Mouse (Mus musculus) monocyte, adult 5-6 weeks (primary cell): ENCODE results near the gene Slc27a1. TPM values are rescaled to one million over a fixed set of nuclear protein-coding genes. Genes with fewer than 3 reads are reported as not detected.
"Not testable (repeated sequence)": the region's sequence is repeated elsewhere in the genome, so short reads cannot be mapped to it uniquely, and the experiment has no call there.

Experiments
- ATAC-seq: fragments of 153-309, 156-312 bp; replicated peaks from 2 replicates; pipeline ENCODE4 v1.8.0; 2017; ENCODE audit warnings: mild to moderate bottlenecking; ENCODE audit not compliant: low TSS enrichment, insufficient number of reproducible peaks, severe bottlenecking, poor library complexity, low FRiP score
- total RNA-seq: library from RNA; stranded (forward); fragments of 200-1000, 200-491, 200-594 nt; gene quantifications from 3 replicates; pipeline ENCODE4 v1.2.3, GENCODE M21; 2017

Slc27a1 gene
- total RNA-seq = 0.53 to 1.2 TPM (median 0.76 TPM) in 3 replicates

DNA sequence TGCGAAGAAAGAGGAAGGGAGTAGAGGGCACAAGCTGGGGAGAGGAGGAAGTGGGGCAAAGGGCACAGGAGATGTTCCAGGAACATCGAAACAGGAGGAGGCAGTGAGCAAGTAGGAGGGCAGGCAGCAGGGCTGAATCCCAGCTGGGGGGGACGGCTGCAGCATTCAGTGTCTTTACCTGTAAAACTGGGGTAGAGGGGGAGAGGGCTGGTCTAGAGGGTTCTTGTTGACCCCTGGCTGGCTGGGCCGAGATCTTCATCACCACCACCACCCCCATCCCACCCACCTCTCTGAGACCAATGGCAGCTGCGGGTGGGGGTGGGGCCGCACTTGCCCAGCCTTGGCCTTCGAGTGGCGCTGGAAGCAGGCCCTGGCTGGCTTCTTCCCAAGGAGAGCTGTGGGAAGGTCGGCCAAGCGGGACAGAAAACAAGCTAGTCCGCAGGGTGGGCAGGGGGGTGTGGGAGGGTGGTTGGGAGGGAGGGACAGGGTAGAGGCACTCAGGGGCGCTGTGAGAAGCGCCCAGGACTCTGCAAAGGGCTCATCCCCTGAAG, at the start of gene Slc27a1:
Gene Slc27a1, plus strand, starts transcription at position 496 of the 551 bp plus-strand sequence.
- no peak for ATAC-seq

DNA sequence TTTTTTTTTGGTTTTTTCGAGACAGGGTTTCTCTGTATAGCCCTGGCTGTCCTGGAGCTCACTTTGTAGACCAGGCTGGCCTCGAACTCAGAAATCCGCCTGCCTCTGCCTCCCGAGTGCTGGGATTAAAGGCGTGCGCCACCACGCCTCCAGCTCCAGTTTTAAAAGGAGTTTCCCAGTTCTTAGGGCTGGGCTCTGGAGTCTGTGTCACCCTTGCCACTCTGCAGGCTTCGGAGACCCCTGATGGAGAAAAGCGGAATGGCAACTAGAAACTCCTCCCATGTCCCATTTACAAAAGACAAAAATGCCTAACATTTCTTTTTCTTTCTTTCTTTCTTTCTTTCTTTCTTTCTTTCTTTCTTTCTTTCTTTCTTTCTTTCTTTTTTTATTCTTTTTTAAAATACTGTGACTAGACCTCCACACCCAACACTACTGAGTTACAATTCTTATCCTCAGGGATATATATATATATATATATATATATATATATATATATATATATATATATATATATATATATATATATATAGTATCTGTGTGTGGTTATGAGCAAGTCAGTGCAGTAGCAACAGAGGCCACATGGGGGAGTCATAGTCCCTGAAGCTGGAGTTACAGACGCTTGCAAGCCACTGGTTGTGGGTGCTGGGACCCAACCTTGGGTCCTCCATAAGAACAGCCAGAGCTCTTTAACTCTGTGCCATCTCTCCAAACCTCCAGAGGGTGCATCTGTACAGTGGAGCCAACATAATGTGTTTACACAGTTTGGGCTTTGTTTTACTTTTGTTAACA, 49.5 kb upstream of the Slc27a1 start:
- not testable (repeated sequence) for ATAC-seq

DNA sequence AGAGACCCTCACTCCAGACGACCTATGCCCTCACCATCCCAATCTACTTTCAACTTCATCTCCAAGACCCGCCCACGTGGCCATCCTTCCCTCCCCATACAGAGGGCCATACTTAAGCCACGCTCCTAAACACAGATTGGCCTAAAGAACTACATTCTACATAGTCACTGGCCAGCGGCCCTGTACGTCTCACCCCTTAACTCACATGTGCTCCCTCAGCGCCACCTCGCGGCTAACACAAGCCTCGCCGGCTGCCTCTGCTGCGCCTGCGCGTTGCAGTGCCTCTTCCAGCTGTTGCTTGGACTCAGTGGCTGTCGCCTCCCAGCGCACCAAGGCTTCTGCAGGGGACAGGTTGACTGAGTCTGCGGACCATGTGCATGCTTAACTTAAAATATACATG, 47.0 kb upstream of the Slc27a1 start:
- ATAC-seq = peak; percentile 94

- ATAC-seq = no peak
Observed at GRCm38 (mm10) chr8:71525226-71526050, 43.2 kb upstream of the Slc27a1 start, which contains the start of gene Ccdc194. TSS of gene Ccdc194 (minus strand) at chr8:71525711.

DNA sequence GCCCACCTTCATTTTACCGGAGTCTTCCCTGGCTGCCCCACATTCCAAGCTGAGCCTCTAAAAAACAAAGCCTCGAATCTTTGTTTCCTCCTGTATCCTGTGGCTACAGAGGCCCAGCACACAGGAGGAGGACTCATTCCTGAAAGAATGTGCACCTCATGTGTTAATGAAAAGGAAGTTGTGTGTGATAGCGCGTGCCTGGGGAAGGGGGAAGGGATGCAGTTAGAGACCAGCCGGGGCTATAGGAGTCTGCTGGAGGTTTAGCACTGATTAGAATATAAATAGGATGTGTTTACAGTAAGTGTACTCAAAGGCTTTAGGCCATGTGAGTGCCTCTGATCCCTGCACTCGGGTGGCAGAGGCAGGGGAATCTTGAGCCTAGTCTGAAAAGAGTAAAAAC, 42.4 kb upstream of the Slc27a1 start:
- ATAC-seq = no peak

GRCm38 (mm10) chr8:71527162-71527870, 41.4 kb upstream of the Slc27a1 start:
- no peak for ATAC-seq

- ATAC-seq = 0 out of 2 replicates have a peak, but pooled peaks have one; percentile 63
Observed at GRCm38 (mm10) chr8:71528362-71529073, 40.2 kb upstream of the Slc27a1 start.

DNA sequence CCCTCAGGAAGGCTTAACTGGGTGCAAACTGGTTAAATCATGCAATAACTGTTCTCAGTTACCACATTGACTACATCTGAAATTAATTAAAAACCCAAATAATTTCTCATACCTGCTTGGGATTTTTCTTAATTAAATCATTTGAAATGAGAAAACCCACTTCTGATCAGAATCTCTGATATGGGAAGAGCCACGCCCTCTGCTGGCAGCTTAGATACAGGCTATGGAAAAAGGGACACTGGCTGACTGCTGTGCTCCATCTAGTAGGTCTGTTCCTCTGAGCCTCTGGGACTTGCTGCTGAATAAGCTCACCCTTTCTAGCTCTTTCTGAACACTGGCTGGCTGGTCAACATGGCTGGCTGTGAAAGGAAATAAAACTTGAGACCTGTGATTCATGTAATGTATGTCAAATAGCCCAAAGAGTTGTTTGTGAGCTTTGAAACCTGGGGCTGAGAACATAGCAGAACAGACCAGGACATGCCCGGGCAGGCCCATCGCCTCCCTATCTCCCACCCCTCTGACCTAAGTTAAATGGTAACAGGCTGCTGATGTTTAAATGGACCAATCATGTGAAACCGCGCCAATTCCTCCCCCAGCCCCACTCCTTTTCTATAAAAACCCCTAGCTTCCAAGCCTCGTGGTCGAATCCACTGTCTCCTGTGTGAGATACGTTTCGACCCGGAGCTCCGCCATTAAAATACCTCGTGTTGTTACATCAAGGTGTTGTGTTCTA, 37.8 kb upstream of the Slc27a1 start:
- ATAC-seq = not testable (repeated sequence)

DNA sequence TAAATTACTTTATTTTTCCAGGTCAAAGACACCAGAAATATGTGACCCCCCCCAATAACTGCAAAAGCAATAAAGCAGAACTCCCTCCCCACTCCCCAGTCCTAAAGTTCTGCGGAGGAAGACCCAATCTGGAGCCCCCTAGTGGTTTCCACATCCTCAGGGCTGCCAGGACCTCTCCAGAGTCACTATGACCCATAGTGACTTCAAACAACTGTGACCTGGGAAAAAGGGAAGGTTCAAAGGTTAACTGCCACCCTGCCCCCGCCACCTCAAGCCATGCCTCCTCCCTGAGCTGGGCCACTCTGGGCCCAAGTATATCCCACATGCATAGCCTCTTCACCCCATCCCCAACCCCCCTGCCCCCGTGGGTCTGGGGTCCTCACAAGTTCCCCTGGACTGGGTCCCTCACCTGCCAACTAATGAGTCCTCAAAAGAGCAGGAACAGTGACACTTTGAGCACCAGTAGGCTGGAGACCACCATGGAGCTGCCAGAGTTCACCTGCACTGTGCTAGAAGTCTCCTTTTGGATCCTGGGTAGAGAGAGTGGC, 34.3 kb upstream of the Slc27a1 start:
- ATAC-seq = no peak

GRCm38 (mm10) chr8:71535663-71536062, 33.0 kb upstream of the Slc27a1 start:
- ATAC-seq = no peak

DNA sequence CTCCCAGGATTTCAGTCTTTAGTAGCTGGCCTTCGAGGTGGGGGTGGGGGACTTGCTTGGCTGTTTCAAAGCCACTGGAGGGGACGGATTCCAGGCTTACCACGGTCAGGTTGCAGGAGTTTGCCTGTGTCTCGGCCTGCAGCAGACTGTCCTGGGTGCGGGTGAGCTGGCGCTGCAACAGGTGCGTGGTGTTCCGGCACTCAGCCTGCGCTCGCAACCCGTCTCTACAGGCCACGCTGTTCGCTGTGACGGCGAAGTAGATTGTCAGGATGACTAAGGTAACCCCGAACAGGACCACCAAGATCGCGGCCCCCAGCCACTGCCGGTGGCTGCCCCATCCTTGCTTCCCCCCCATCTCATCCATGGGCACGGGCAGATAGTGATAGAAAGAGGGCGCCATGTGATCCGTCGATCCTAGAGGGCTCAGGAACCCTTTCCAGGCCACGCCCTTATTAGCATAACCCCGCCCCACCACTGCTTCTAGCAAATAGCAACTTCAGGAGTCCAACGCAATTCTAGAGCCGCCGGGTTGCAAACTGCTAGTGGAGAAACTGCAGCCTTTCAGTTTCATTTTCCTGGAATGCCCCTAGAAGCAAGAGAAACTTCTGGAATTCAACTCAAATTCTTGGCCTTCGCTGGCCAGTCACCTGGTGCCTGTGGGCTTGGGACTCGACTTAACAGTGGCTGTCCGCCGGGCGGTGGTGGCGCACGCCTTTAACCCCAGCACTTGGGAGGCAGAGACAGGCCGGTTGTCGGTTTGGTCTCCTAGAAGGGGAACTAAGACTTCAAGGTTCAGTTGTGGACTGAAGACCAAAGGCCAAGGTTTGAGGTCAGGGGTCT, 31.4 kb upstream of the Slc27a1 start, which contains the start of gene Bst2:
Gene Bst2, minus strand, starts transcription at position 429 of the 840 bp plus-strand sequence.
- peak; percentile 88 for ATAC-seq

- ATAC-seq = peak; percentile 95
Observed at GRCm38 (mm10) chr8:71542632-71543343, 25.9 kb upstream of the Slc27a1 start, which contains the start of gene Mvb12a. TSS of gene Mvb12a (plus strand) at chr8:71542922.

GRCm38 (mm10) chr8:71543755-71544154, 24.9 kb upstream of the Slc27a1 start:
- ATAC-seq = no peak

DNA sequence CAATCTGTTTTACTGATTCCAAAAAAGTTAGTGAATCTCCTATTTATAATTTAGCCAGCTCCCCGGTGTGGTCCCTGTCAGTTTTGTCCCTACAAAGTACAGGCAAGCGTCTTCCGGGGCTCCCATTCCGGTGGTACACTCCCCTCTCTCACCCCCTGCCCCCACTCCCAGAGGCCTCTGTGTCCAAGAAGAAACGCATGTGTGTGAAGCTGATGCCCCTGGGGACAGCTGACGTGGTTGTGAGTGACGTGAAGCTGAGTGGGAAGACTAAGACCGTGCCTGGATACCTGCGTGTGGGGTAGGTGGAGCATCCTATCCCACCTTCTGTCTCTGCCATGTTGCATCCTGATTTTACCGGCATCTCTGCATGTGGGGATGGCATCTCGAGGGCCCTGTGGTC, 23.6 kb upstream of the Slc27a1 start:
- ATAC-seq = no peak

- no peak for ATAC-seq
Observed at GRCm38 (mm10) chr8:71547590-71547989, 21.1 kb upstream of the Slc27a1 start.

DNA sequence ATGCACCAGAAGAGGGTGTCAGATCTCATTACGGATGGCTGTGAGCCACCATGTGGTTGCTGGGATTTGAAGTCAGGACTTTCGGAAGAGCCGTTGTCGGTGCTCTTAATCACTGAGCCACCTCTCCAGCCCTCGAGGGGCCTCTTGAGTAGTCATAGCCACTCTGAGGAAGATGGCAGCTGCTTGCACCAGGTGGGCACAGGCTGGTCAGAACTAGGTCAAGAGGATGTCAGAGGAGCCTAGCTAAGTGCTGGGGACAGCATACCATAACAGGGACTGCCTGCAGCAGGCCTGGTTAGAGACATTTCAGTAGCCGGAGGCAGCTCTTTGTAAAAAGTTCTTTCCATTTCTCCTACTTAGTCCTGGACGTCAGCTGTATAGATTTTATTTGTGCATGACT, 17.9 kb upstream of the Slc27a1 start:
- ATAC-seq = no peak
